19 mouse cellular contexts compared by ENCODE assay signal in genomic region chr4:88802954-88803353, GRCm38 (mm10). TPM values are rescaled to one million over a fixed set of nuclear protein-coding genes. Genes with fewer than 3 reads are reported as not detected.
"Had no signal": no experiment of that assay in that cellular context is flagged by ENCODE, and none has a peak within 500 bp of the region (broad histone marks: within the 10 kb centered on the region; RNA-seq: fewer than 3 reads in every experiment).

Gm13287 (plus strand) TSS chr4:88803254.

RNA-seq across cellular contexts. Expression of gene Gm13287, which starts in this region (rescaled TPM):
- total RNA-seq: layer of hippocampus, adult 8-10 months; layer of hippocampus, postnatal 10 days; layer of hippocampus, postnatal 36 days; left cerebral cortex, adult 2 months; left cerebral cortex, postnatal 10 days; left cerebral cortex, postnatal 36 days; midbrain, postnatal 0 days had no signal
- polyA plus RNA-seq: kidney, embryonic 15.5 days; limb, embryonic 11.5 days; liver, embryonic 14.5 days; lung, adult 2 months; midbrain, embryonic 10.5 days; midbrain, embryonic 14.5 days; midbrain, postnatal 0 days; neural tube, embryonic 11.5 days; neural tube, embryonic 14.5 days; small intestine, adult 2 months; spleen, adult 2 months; stomach, postnatal 0 days; thymus, adult 2 months had no signal
